28 mouse cellular contexts compared by ENCODE assay signal in the genomic region with DNA sequence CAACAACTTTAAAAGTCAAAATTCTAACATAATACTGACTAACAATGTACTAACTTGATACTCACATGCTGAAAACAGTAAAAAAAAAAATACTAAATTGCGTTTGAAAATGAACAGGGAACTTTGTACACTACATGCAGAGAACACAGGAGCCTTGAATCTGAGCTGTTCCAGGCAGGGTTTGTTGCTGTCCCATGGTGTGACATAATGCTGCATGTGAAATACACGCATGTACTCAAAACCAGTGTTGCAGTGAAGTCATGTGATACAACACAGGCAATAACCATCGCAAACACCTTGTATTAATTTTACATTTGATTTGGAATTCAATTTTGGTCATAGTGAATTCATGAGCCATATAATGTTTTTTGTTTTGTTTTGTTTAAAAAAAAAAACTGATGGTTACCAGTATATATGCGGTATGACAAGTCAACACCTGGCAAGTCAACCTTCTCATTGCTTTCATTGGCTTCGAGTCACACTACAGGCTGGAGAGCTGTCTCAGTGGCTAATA. TPM values are rescaled to one million over a fixed set of nuclear protein-coding genes. Genes with fewer than 3 reads are reported as not detected.
A peak's percentile ranks its signal among the peaks of the same experiment; 100 is the strongest.
DNase-seq lines count a peak whose midpoint lies in the region; ATAC-seq and TF ChIP-seq lines count a peak whose summit lies in the region.
"Had no signal": no experiment of that assay in that cellular context is flagged by ENCODE, and none has a peak within 500 bp of the region (broad histone marks: within the 10 kb centered on the region; RNA-seq: fewer than 3 reads in every experiment).

No protein-coding gene starts in this region.

- no peak overlapping the region for H3ac ChIP-seq in myocyte (ENCODE audit: control insufficient read depth, insufficient read length)

- H3K4me2 ChIP-seq in heart, embryonic 15.5 days = no peak overlapping the region
- H3K4me2 ChIP-seq in heart, postnatal 0 days (ENCODE audit: low read depth, low read length) = no peak overlapping the region
- no peak overlapping the region for H3K4me2 ChIP-seq in myocyte (ENCODE audit: low read depth)
- H3K4me2 ChIP-seq: embryonic facial prominence, embryonic 13.5 days; embryonic facial prominence, embryonic 15.5 days; forebrain, embryonic 12.5 days had no signal

- no peaks in the 10 kb centered on the region; the same call in 1 of the 2 replicates for H3K4me1 ChIP-seq in heart, adult 2 months (ENCODE audit: control insufficient read depth, insufficient read depth, low read length)
- H3K4me1 ChIP-seq in heart, embryonic 15.5 days (replicated peaks) = no peaks in the 10 kb centered on the region
- no peaks in the 10 kb centered on the region for H3K4me1 ChIP-seq in heart, postnatal 0 days (ENCODE audit: control insufficient read depth, insufficient read depth)
- H3K4me1 ChIP-seq: embryonic facial prominence, embryonic 15.5 days; forebrain, embryonic 10.5 days; forebrain, embryonic 12.5 days had no signal

- no peak overlapping the region for H3K9ac ChIP-seq in heart, adult 2 months (ENCODE audit: low read depth, low read length)
- H3K9ac ChIP-seq in heart, embryonic 15.5 days = no peak overlapping the region
- H3K9ac ChIP-seq in heart, postnatal 0 days (replicated peaks; ENCODE audit: low read depth, low read length) = no peak overlapping the region
- H3K9ac ChIP-seq: embryonic facial prominence, embryonic 13.5 days; embryonic facial prominence, embryonic 15.5 days; forebrain, embryonic 12.5 days had no signal

- no peaks in the 10 kb centered on the region for H3K27me3 ChIP-seq in heart, adult 2 months (ENCODE audit: control insufficient read depth, insufficient read depth, low read length)
- H3K27me3 ChIP-seq in heart, embryonic 15.5 days = no peaks in the 10 kb centered on the region
- H3K27me3 ChIP-seq in heart, postnatal 0 days (ENCODE audit: control insufficient read depth, insufficient read depth, low read length) = no peaks in the 10 kb centered on the region
- no peaks in the 10 kb centered on the region for H3K27me3 ChIP-seq in myocyte (ENCODE audit: control insufficient read depth, insufficient read depth, insufficient read length)
- H3K27me3 ChIP-seq: embryonic facial prominence, embryonic 13.5 days; embryonic facial prominence, embryonic 15.5 days; forebrain, embryonic 12.5 days had no signal

- 66% methylated on average over 5 of the region's 5 CpGs for WGBS in heart, adult 2 months
- 60% methylated on average over 5 of the region's 5 CpGs for WGBS in heart, embryonic 15.5 days
- WGBS in heart, postnatal 0 days = 43% methylated on average over 5 of the region's 5 CpGs

- no peaks in the 10 kb centered on the region for H3K79me2 ChIP-seq in heart, adult 2 months (replicated peaks; ENCODE audit: control insufficient read depth, insufficient read depth, low read length)
- H3K79me2 ChIP-seq in myocyte (ENCODE audit: control insufficient read depth, insufficient read depth) = no peaks in the 10 kb centered on the region

- no peaks in the 10 kb centered on the region for H3K9me3 ChIP-seq in heart, embryonic 15.5 days (replicated peaks)
- no peaks in the 10 kb centered on the region for H3K9me3 ChIP-seq in heart, postnatal 0 days (replicated peaks; ENCODE audit: control insufficient read depth, low read length)
- H3K9me3 ChIP-seq: embryonic facial prominence, embryonic 13.5 days; embryonic facial prominence, embryonic 15.5 days; forebrain, embryonic 10.5 days; forebrain, embryonic 12.5 days had no signal

- TF ChIP-seq CTCF in heart, adult 2 months (IDR thresholded peaks at IDR 0.05) = no peak
- TF ChIP-seq CTCF in heart, postnatal 0 days (IDR thresholded peaks at IDR 0.05; ENCODE audit: low read depth) = no peak

- no peak overlapping the region for H3K27ac ChIP-seq in heart, adult 2 months
- H3K27ac ChIP-seq in heart, embryonic 15.5 days = no peak overlapping the region
- no peak overlapping the region for H3K27ac ChIP-seq in heart, postnatal 0 days (ENCODE audit: low read depth)
- H3K27ac ChIP-seq: embryonic facial prominence, embryonic 13.5 days; embryonic facial prominence, embryonic 15.5 days; forebrain, embryonic 10.5 days; forebrain, embryonic 12.5 days had no signal

- H3K4me3 ChIP-seq in heart, adult 2 months = no peak overlapping the region
- no peak overlapping the region for H3K4me3 ChIP-seq in heart, embryonic 15.5 days
- no peak overlapping the region for H3K4me3 ChIP-seq in heart, postnatal 0 days (ENCODE audit: low read depth, low read length)
- no peak overlapping the region for H3K4me3 ChIP-seq in myocyte
- H3K4me3 ChIP-seq: embryonic facial prominence, embryonic 13.5 days; embryonic facial prominence, embryonic 15.5 days; erythroblast, embryonic 14.5 days; forebrain, embryonic 10.5 days; forebrain, embryonic 12.5 days had no signal

- H3K36me3 ChIP-seq in heart, adult 2 months (ENCODE audit: control insufficient read depth, insufficient read depth, low read length) = peaks cover 15% of the 10 kb centered on the region
- H3K36me3 ChIP-seq in heart, embryonic 15.5 days = no peaks in the 10 kb centered on the region; the same call in 1 of the 2 replicates
- peaks cover 36% of the 10 kb centered on the region for H3K36me3 ChIP-seq in heart, postnatal 0 days (replicated peaks; ENCODE audit: control insufficient read depth, insufficient read depth, low read length)
- peaks cover 9% of the 10 kb centered on the region for H3K36me3 ChIP-seq in myocyte (ENCODE audit: control insufficient read depth, insufficient read depth)
- H3K36me3 ChIP-seq: embryonic facial prominence, embryonic 13.5 days; embryonic facial prominence, embryonic 15.5 days; forebrain, embryonic 10.5 days; forebrain, embryonic 12.5 days had no signal

- no peak for DNase-seq in heart, adult 2 months
- no peak for DNase-seq in heart, adult 8-10 months (ENCODE audit: low spot score)
- no peak for DNase-seq in heart, adult 18-20 months
- peak; percentile 63 for DNase-seq in heart, postnatal 0 days (ENCODE audit: low spot score)
- DNase-seq in heart, postnatal 25 days (ENCODE audit: low spot score) = no peak
- DNase-seq in right cerebral cortex, postnatal 14 days = no peak
- DNase-seq: adrenal gland, adult 2 months; adrenal gland, postnatal 10 days; adrenal gland, postnatal 25 days; cerebellum, adult 11 months; cerebellum, adult 18-20 months; cerebellum, adult 8-10 months; cerebellum, adult 9-11 months; cerebellum, postnatal 14 days; cerebellum, postnatal 36 days; embryo, embryonic 11 days had no signal

- peak; percentile 59 for TF ChIP-seq POLR2A in heart, adult 2 months (IDR thresholded peaks at IDR 0.05; ENCODE audit: insufficient read depth, low read depth, low read length)
- no peak for TF ChIP-seq POLR2A in myocyte (IDR thresholded peaks at IDR 0.05; ENCODE audit: insufficient read length, low read depth)

- intact Hi-C loops in heart, adult 2 months (cut with DNase I) = no loop called here
- intact Hi-C loops in heart, postnatal 25 days (cut with DNase I) = loop anchor here (10.0 kb wide), 1 partner anchor 181 kb away; no protein-coding TSS in a partner anchor

- peak; percentile 36; the same call in 1 of the 2 replicates for ATAC-seq in heart, embryonic 15.5 days (replicated peaks; ENCODE audit: insufficient number of reproducible peaks, insufficient read depth, low FRiP score, low read depth)
- ATAC-seq in heart, postnatal 0 days (ENCODE audit: insufficient read depth, low read depth) = peak; percentile 44
- ATAC-seq: forebrain, embryonic 14.5 days had no signal

- TF ChIP-seq EP300 in heart, adult 2 months (IDR thresholded peaks at IDR 0.05; ENCODE audit: insufficient read depth, low read depth, low read length) = no peak
- TF ChIP-seq EP300 in heart, postnatal 0 days (IDR thresholded peaks at IDR 0.05; ENCODE audit: low read depth) = peak; percentile 70

TF ChIP-seq in myocyte, 11 proteins besides CTCF, POLR2A, EP300 and RAD21:
- peak; percentile 82 for TF ChIP-seq POLR2AphosphoS2 (IDR thresholded peaks at IDR 0.05; ENCODE audit: insufficient read length, low read depth)
- no peak for TF ChIP-seq USF1 (IDR thresholded peaks at IDR 0.05; ENCODE audit: low read depth)
- TF ChIP-seq MYOD1 (IDR thresholded peaks at IDR 0.05; ENCODE audit: control insufficient read depth in 1 of 3, insufficient read length in 2 of 3, low read depth in 2 of 3) = no peak
- no peak for TF ChIP-seq SRF (IDR thresholded peaks at IDR 0.05; ENCODE audit: control insufficient read depth, insufficient read length, low read depth)
- no peak for TF ChIP-seq TCF12 (IDR thresholded peaks at IDR 0.05; ENCODE audit: insufficient read depth, poor library complexity, severe bottlenecking)

RNA-seq across cellular contexts. Expression of a gene that starts 7.1 kb away (rescaled TPM):
- total RNA-seq in heart, adult 2 months (2021) = over 10,000 TPM in 1 of 2 experiments, 1,000 to 10,000 TPM in 1; 9,778 to 11,260 TPM
- 24,627 and 41,572 TPM in 2 replicates for polyA plus RNA-seq in heart, adult 2 months (2012; rRNA removed)
- over 10,000 TPM in 3 of 4 experiments, 1,000 to 10,000 TPM in 1; 8,568 to 14,785 (median 13,606) TPM for total RNA-seq in heart, adult 8-10 months (2022)
- 11,796 and 13,111 TPM in 2 replicates for polyA plus RNA-seq in heart, embryonic 15.5 days (2015; fragmentation: Nextera tagmentation; extraction: Ambion mirVana)
- over 10,000 TPM; 12,452 to 13,048 TPM for total RNA-seq in heart, adult 18-20 months (2021)
- 20,690 and 21,635 TPM in 2 replicates for total RNA-seq in heart, postnatal 0 days (2014; rRNA removed; ENCODE audit: low replicate concordance)
- polyA plus RNA-seq in heart, postnatal 0 days (2015; fragmentation: Nextera tagmentation; extraction: Ambion mirVana) = 18,379 and 21,577 TPM in 2 replicates
- total RNA-seq in heart, postnatal 25 days (2021) = over 10,000 TPM; 16,244 to 16,268 TPM
- polyA plus RNA-seq in myocyte (2012; fragmentation: generic; extraction: Trizol) = 2,846 TPM
- total RNA-seq: adrenal gland, adult 2 months; adrenal gland, postnatal 25 days; common myeloid progenitor, adult 5-6 weeks; MEL had no signal
- polyA plus RNA-seq: erythroblast, embryonic 14.5 days had no signal

RNA-seq across cellular contexts. Expression of a gene that starts 32.8 kb away (rescaled TPM):
- total RNA-seq in heart, adult 2 months (2021) = not detected
- 0.06 TPM in 1 of 2 replicates, not detected in the other for polyA plus RNA-seq in heart, adult 2 months (2012; rRNA removed)
- not detected for total RNA-seq in heart, adult 8-10 months (2022)
- polyA plus RNA-seq in heart, embryonic 15.5 days (2015; fragmentation: Nextera tagmentation; extraction: Ambion mirVana) = 0.06 and 0.51 TPM in 2 replicates
- total RNA-seq in heart, adult 18-20 months (2021) = not detected
- total RNA-seq in heart, postnatal 0 days (2014; rRNA removed; ENCODE audit: low replicate concordance) = 0.12 TPM in 1 of 2 replicates, not detected in the other
- not detected in 2 replicates for polyA plus RNA-seq in heart, postnatal 0 days (2015; fragmentation: Nextera tagmentation; extraction: Ambion mirVana)
- total RNA-seq in heart, postnatal 25 days (2021) = not detected
- not detected for polyA plus RNA-seq in myocyte (2012; fragmentation: generic; extraction: Trizol)
- total RNA-seq: common myeloid progenitor, adult 5-6 weeks; ES-E14; MEL had no signal
- polyA plus RNA-seq: C2C12; erythroblast, embryonic 14.5 days had no signal
